Mouse (Mus musculus): ENCODE measurements at regions not wholly inside any gene's neighbourhood (a gene's known extent, or its start where the extent isn't known, plus 50 kb on each side); places are given as distances from the start of the nearest gene placed in this dataset.

DNA sequence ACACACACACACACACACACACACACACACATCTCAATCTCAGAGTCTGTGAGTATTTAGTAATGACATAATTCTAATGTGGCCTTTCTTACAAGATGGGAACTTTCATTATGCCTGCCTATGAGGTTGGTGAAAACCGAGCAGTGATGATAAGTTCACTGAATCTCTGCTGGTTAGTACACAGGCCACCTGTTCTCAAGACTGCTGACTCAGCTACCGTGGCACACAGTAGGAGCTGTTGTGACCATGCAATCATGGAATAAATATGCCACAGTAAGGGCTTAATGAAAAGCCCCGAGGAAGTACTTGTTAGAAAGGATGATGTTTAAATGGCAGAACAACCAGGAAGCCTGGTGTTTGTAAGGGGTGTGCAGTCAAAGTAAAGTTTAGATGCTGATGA is 436.1 kb downstream of the Lrriq3 start:
- in situ Hi-C loops (cut with MboI; ENCODE audit: low pct_ligation_motif_present, low pct_unique_long_range_greater_than_20kb, low sequenced_read_pairs) (no loop called here), dilution Hi-C loops (cut with MboI; ENCODE audit: extremely low pct_ligation_motif_present, extremely low pct_unique_long_range_greater_than_20kb, low sequenced_read_pairs) (no loop called here)
- H3K4me2 ChIP-seq (ENCODE audit: insufficient read depth, low read depth, poor library complexity, severe bottlenecking): no peak overlapping the region
- TF ChIP-seq MAZ (IDR thresholded peaks at IDR 0.05; ENCODE audit: low read depth, low read length) (no peak), MYC (IDR thresholded peaks at IDR 0.05; ENCODE audit: low read depth, low read length) (no peak), ZKSCAN1 (IDR thresholded peaks at IDR 0.05; ENCODE audit: borderline replicate concordance, low read depth, low read length) (0 out of 2 replicates have a peak, but pooled peaks have one; percentile 9), MAFK (IDR thresholded peaks at IDR 0.05; ENCODE audit: insufficient replicate concordance, low read length) (peak; percentile 63; the same call in 1 of the 2 replicates), USF1 (IDR thresholded peaks at IDR 0.05; ENCODE audit: low read depth, low read length) (no peak), POLR2AphosphoS2 (IDR thresholded peaks at IDR 0.05; ENCODE audit: low read depth, low read length) (no peak)
- no peak overlapping the region for H3K27ac ChIP-seq (ENCODE audit: insufficient read depth, low read depth)
- H3K36me3 ChIP-seq (replicated peaks in 1 of 2; ENCODE audit: control insufficient read depth in 1 of 2, insufficient read depth in 1 of 2, low read length in 1 of 2): no peaks in the 10 kb centered on the region
- H3K9me3 ChIP-seq (replicated peaks; ENCODE audit: low read length): no peaks in the 10 kb centered on the region
- no peak for DNase-seq (ENCODE audit: extremely low read depth)
- H3K79me2 ChIP-seq (replicated peaks; ENCODE audit: control insufficient read depth, extremely low read depth, insufficient read depth, poor library complexity, severe bottlenecking): no peaks in the 10 kb centered on the region
- no peak overlapping the region for H3K9ac ChIP-seq (ENCODE audit: insufficient read depth, low read depth)
- H3K4me1 ChIP-seq (ENCODE audit: control insufficient read depth in 1 of 2, insufficient read depth in 2 of 2): no peaks in the 10 kb centered on the region
- no peaks in the 10 kb centered on the region for H3K27me3 ChIP-seq (replicated peaks)
- no peak overlapping the region for H3K4me3 ChIP-seq (replicated peaks in 1 of 3; ENCODE audit: low read depth in 2 of 3, low read length in 2 of 3, poor library complexity in 1 of 3)

DNA sequence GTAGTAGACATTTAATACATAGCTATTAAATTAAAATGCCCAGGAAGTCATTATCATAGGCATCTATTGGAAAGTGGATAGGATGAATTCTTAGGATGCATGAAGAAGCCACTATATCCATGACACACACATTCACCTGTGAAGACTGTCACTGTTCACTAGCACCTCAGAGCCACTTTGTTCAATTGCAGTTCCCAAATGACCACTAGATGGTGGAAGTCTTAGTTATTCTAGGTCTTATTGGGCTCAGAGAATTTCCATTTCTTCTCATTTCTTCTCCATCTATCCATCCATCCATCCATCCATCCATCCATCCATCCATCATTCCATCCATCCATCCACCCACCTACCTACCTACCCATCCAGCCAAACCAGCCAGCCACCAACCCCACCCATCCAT is 437.6 kb downstream of the Lrriq3 start:
- peak; percentile 33 for TF ChIP-seq RAD21 (IDR thresholded peaks at IDR 0.05; ENCODE audit: low read depth, low read length)
- no peak for TF ChIP-seq MEF2A (IDR thresholded peaks at IDR 0.05; ENCODE audit: borderline replicate concordance, low read depth, low read length)
- peak; percentile 62 for TF ChIP-seq SMC3 (IDR thresholded peaks at IDR 0.05; ENCODE audit: low read depth, low read length)
- TF ChIP-seq CTCF (conservative IDR thresholded peaks at IDR 0.05 in 1 of 2, IDR thresholded peaks at IDR 0.05 in 1 of 2; ENCODE audit: low read depth in 2 of 2, low read length in 2 of 2): peak; percentile 61 to 88
- Histone ChIP-seq H3K9me3 (replicated peaks; ENCODE audit: low read length) (no peaks in the 10 kb centered on the region), H3K27me3 (replicated peaks) (no peaks in the 10 kb centered on the region), H3K27ac (ENCODE audit: insufficient read depth, low read depth) (no peak overlapping the region), H3K4me1 (ENCODE audit: control insufficient read depth in 1 of 2, insufficient read depth in 2 of 2) (no peaks in the 10 kb centered on the region), H3K9ac (ENCODE audit: insufficient read depth, low read depth) (no peak overlapping the region), H3K79me2 (replicated peaks; ENCODE audit: control insufficient read depth, extremely low read depth, insufficient read depth, poor library complexity, severe bottlenecking) (no peaks in the 10 kb centered on the region), H3K36me3 (replicated peaks in 1 of 2; ENCODE audit: control insufficient read depth in 1 of 2, insufficient read depth in 1 of 2, low read length in 1 of 2) (no peaks in the 10 kb centered on the region), H3K4me2 (ENCODE audit: insufficient read depth, low read depth, poor library complexity, severe bottlenecking) (no peak overlapping the region), H3K4me3 (replicated peaks in 1 of 3; ENCODE audit: low read depth in 2 of 3, low read length in 2 of 3, poor library complexity in 1 of 3) (no peak overlapping the region)
- in situ Hi-C loops (cut with MboI; ENCODE audit: low pct_ligation_motif_present, low pct_unique_long_range_greater_than_20kb, low sequenced_read_pairs): no loop called here
- dilution Hi-C loops (cut with MboI; ENCODE audit: extremely low pct_ligation_motif_present, extremely low pct_unique_long_range_greater_than_20kb, low sequenced_read_pairs): no loop called here
- DNase-seq (ENCODE audit: extremely low read depth): peak; percentile 46

DNA sequence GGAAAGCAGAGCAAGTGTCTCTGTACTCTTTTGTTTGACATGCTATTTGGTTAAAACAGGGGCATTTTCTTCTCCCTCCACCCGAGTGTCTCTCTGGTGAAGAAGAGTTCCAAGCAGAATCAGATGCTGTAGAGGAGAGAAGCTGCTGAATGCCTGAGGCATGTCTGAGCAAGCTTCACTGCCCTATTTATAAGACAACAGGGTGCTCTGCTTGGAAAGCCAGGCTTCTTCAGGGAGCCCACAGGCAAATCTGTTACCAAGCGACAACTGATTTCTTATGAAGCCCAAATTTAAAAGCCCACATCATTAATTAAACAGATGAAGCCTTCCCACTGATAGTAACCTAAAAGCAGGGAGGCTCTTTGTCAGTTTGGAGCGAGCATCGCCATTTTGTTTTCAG is 438.8 kb downstream of the Lrriq3 start:
- no peaks in the 10 kb centered on the region for H3K79me2 ChIP-seq (replicated peaks; ENCODE audit: control insufficient read depth, extremely low read depth, insufficient read depth, poor library complexity, severe bottlenecking)
- H3K27me3 ChIP-seq (replicated peaks): no peaks in the 10 kb centered on the region
- dilution Hi-C loops (cut with MboI; ENCODE audit: extremely low pct_ligation_motif_present, extremely low pct_unique_long_range_greater_than_20kb, low sequenced_read_pairs) (no loop called here), in situ Hi-C loops (cut with MboI; ENCODE audit: low pct_ligation_motif_present, low pct_unique_long_range_greater_than_20kb, low sequenced_read_pairs) (no loop called here)
- no peaks in the 10 kb centered on the region for H3K9me3 ChIP-seq (replicated peaks; ENCODE audit: low read length)
- no peak overlapping the region for H3K27ac ChIP-seq (ENCODE audit: insufficient read depth, low read depth)
- no peaks in the 10 kb centered on the region for H3K36me3 ChIP-seq (replicated peaks in 1 of 2; ENCODE audit: control insufficient read depth in 1 of 2, insufficient read depth in 1 of 2, low read length in 1 of 2)
- DNase-seq (ENCODE audit: extremely low read depth): no peak
- no peak overlapping the region for H3K9ac ChIP-seq (ENCODE audit: insufficient read depth, low read depth)
- no peak overlapping the region for H3K4me2 ChIP-seq (ENCODE audit: insufficient read depth, low read depth, poor library complexity, severe bottlenecking)
- TF ChIP-seq ZMIZ1 (IDR thresholded peaks at IDR 0.05; ENCODE audit: low read depth, low read length) (no peak), NELFE (IDR thresholded peaks at IDR 0.05; ENCODE audit: low read depth, low read length) (no peak), UBTF (IDR thresholded peaks at IDR 0.05; ENCODE audit: low read depth, low read length) (no peak), MAX (IDR thresholded peaks at IDR 0.05; ENCODE audit: low read length) (no peak), USF1 (IDR thresholded peaks at IDR 0.05; ENCODE audit: low read depth, low read length) (no peak), ZNF384 (IDR thresholded peaks at IDR 0.05; ENCODE audit: low read depth, low read length) (no peak), NRF1 (IDR thresholded peaks at IDR 0.05; ENCODE audit: low read depth, low read length) (no peak), ZKSCAN1 (IDR thresholded peaks at IDR 0.05; ENCODE audit: borderline replicate concordance, low read depth, low read length) (no peak), E2F4 (IDR thresholded peaks at IDR 0.05; ENCODE audit: insufficient replicate concordance, low read depth, low read length) (no peak), GABPA (IDR thresholded peaks at IDR 0.05; ENCODE audit: insufficient replicate concordance, low read depth, low read length) (no peak), POLR2A (IDR thresholded peaks at IDR 0.05; ENCODE audit: low read depth, low read length) (no peak), HCFC1 (IDR thresholded peaks at IDR 0.05; ENCODE audit: low read depth, low read length) (no peak), PAX5 (IDR thresholded peaks at IDR 0.05; ENCODE audit: low read length) (no peak), TCF12 (IDR thresholded peaks at IDR 0.05; ENCODE audit: low read depth, low read length) (no peak), MAFK (IDR thresholded peaks at IDR 0.05; ENCODE audit: insufficient replicate concordance, low read length) (no peak), BHLHE40 (IDR thresholded peaks at IDR 0.05; ENCODE audit: low read depth, low read length) (no peak), MYC (IDR thresholded peaks at IDR 0.05; ENCODE audit: low read depth, low read length) (no peak), RAD21 (IDR thresholded peaks at IDR 0.05; ENCODE audit: low read depth, low read length) (no peak), ZC3H11A (IDR thresholded peaks at IDR 0.05; ENCODE audit: low read depth, low read length) (no peak)
- H3K4me1 ChIP-seq (ENCODE audit: control insufficient read depth in 1 of 2, insufficient read depth in 2 of 2): no peaks in the 10 kb centered on the region
- no peak overlapping the region for H3K4me3 ChIP-seq (replicated peaks in 1 of 3; ENCODE audit: low read depth in 2 of 3, low read length in 2 of 3, poor library complexity in 1 of 3)
